Mouse (Mus musculus) liver, embryonic 16.5 days (tissue): ENCODE measurements around the gene Sphkap. TPM values are rescaled to one million over a fixed set of nuclear protein-coding genes. Genes with fewer than 3 reads are reported as not detected.

ENCODE experiments used
- ATAC-seq: fragments of 200-750 bp; cut with Nextera tagmentation; 2 replicates; pipeline ENCODE4 v1.8.0; 2017; ENCODE audit warnings: low read depth, mild to moderate bottlenecking, moderate number of reproducible peaks, moderate library complexity
- H3K27ac ChIP-seq: fragments of 300-500 bp; sonication (generic); 2 replicates; pipeline ENCODE4 v1.5.1; 2014; ENCODE audit warnings: mild to moderate bottlenecking, low read length
- H3K27me3 ChIP-seq: fragments of 300-500 bp; sonication (generic); 2 replicates; pipeline ENCODE4 v1.6.1; 2014; ENCODE audit warnings: low read depth, low read length, mixed read lengths; ENCODE audit not compliant: control insufficient read depth, insufficient read depth
- H3K36me3 ChIP-seq: fragments of 300-500 bp; sonication (generic); 2 replicates; pipeline ENCODE4 v1.6.1; 2014; ENCODE audit warnings: mild to moderate bottlenecking; ENCODE audit not compliant: control insufficient read depth, insufficient read depth
- H3K4me1 ChIP-seq: fragments of 300-500 bp; sonication (generic); 2 replicates; pipeline ENCODE4 v1.6.1; 2014; ENCODE audit warnings: low read depth, low read length, mixed read lengths; ENCODE audit not compliant: control insufficient read depth
- H3K4me2 ChIP-seq: fragments of 300-500 bp; sonication (generic); 2 replicates; pipeline ENCODE4 v1.6.1; 2014; ENCODE audit warnings: low read depth, low read length, mixed read lengths
- H3K4me3 ChIP-seq: fragments of 300-500 bp; sonication (generic); 2 replicates; pipeline ENCODE4 v1.5.1; 2014; ENCODE audit warnings: low read depth, mild to moderate bottlenecking, low read length
- H3K9ac ChIP-seq: fragments of 300-500 bp; sonication (generic); 2 replicates; pipeline ENCODE4 v1.6.1; 2014; ENCODE audit warnings: low read depth, low read length
- H3K9me3 ChIP-seq: fragments of 300-500 bp; sonication (generic); replicated peaks from 2 replicates; pipeline ENCODE4 v1.6.1; 2016; ENCODE audit warnings: low read length; ENCODE audit not compliant: control insufficient read depth
- WGBS: fragments of 180-500 bp; shearing (Covaris S2); extraction: QIAGEN DNeasy Blood & Tissue Kit; methylation state at CpG from one replicate; pipeline ENCODE4 v1.1.7; 2014; ENCODE audit not compliant: insufficient replicate concordance; 5-methylcytosine and 5-hydroxymethylcytosine counted together
- polyA plus RNA-seq: library from polyadenylated mRNA; unstranded; fragments of >200 nt; fragmentation: Nextera tagmentation; extraction: Ambion mirVana; gene quantifications from 2 replicates; pipeline ENCODE4 v1.2.1, GENCODE M21; 2015

The Sphkap gene
- polyA plus RNA-seq, 1 experiment from 2014 or later, result 0.02 TPM

DNA sequence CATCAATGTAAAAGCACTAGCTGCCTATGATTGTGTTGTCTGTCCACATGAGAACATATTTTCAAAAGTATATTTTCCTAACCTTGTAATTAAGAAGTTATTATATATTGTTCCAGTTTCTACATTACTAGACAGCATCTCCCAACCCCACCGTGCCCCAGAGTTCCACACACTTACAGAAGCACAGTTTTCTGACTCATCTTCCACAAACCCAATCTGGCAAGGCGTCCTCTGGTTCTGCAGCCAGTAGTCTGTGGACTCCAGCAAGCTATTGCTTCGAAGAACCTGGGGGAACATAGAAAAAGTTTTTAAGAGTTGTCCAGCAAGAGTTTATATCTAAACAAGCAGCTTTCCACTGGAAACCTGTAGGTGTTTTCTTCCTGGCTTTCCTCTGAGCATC is 68.6 kb downstream of the Sphkap start:
- WGBS, result 48% methylated on average over 3 of the region's 3 CpGs
- H3K27me3 ChIP-seq, result no peaks in the 10 kb centered on the region
- ATAC-seq, result no peak
- no peak overlapping the region for H3K27ac ChIP-seq
- no peaks in the 10 kb centered on the region for H3K4me1 ChIP-seq
- H3K9me3 ChIP-seq, result no peaks in the 10 kb centered on the region
- H3K36me3 ChIP-seq, result no peaks in the 10 kb centered on the region
- H3K9ac ChIP-seq, result no peak overlapping the region
- H3K4me3 ChIP-seq, result no peak overlapping the region
- no peak overlapping the region for H3K4me2 ChIP-seq

GRCm38 (mm10) chr1:83316917-83317316 is 91.1 kb downstream of the Sphkap start:
- Histone ChIP-seq H3K9me3 (no peaks in the 10 kb centered on the region), H3K27ac (no peak overlapping the region), H3K27me3 (no peaks in the 10 kb centered on the region), H3K4me3 (no peak overlapping the region), H3K9ac (no peak overlapping the region), H3K4me2 (no peak overlapping the region), H3K4me1 (no peaks in the 10 kb centered on the region), H3K36me3 (no peaks in the 10 kb centered on the region)
- ATAC-seq, result no peak
- 42% methylated on average over 4 of the region's 4 CpGs for WGBS

GRCm38 (mm10) chr1:83315146-83315545 is 92.9 kb downstream of the Sphkap start:
- no peaks in the 10 kb centered on the region for H3K36me3 ChIP-seq
- WGBS, result 55% methylated on average over 9 of the region's 9 CpGs
- no peak overlapping the region for H3K27ac ChIP-seq
- no peak overlapping the region for H3K4me2 ChIP-seq
- H3K9ac ChIP-seq, result no peak overlapping the region
- ATAC-seq, result no peak
- no peak overlapping the region for H3K4me3 ChIP-seq
- no peaks in the 10 kb centered on the region for H3K9me3 ChIP-seq
- H3K4me1 ChIP-seq, result no peaks in the 10 kb centered on the region
- no peaks in the 10 kb centered on the region for H3K27me3 ChIP-seq

- Histone ChIP-seq H3K27me3 (no peaks in the 10 kb centered on the region), H3K9ac (no peak overlapping the region), H3K36me3 (no peaks in the 10 kb centered on the region), H3K4me2 (no peak overlapping the region), H3K9me3 (no peaks in the 10 kb centered on the region), H3K4me3 (no peak overlapping the region), H3K4me1 (no peaks in the 10 kb centered on the region), H3K27ac (no peak overlapping the region)
- ATAC-seq, result no peak
- 60% methylated on average over 6 of the region's 6 CpGs for WGBS
Measured at GRCm38 (mm10) chr1:83311607-83312295, 96.2 kb downstream of the Sphkap start.

- Histone ChIP-seq H3K36me3 (no peaks in the 10 kb centered on the region), H3K4me1 (no peaks in the 10 kb centered on the region), H3K9ac (no peak overlapping the region), H3K4me3 (no peak overlapping the region), H3K27ac (no peak overlapping the region), H3K9me3 (no peaks in the 10 kb centered on the region), H3K4me2 (no peak overlapping the region), H3K27me3 (no peaks in the 10 kb centered on the region)
- no peak for ATAC-seq
- WGBS, result 58% methylated on average over 6 of the region's 6 CpGs
Measured at GRCm38 (mm10) chr1:83297137-83298076, 110.6 kb downstream of the Sphkap start.

DNA sequence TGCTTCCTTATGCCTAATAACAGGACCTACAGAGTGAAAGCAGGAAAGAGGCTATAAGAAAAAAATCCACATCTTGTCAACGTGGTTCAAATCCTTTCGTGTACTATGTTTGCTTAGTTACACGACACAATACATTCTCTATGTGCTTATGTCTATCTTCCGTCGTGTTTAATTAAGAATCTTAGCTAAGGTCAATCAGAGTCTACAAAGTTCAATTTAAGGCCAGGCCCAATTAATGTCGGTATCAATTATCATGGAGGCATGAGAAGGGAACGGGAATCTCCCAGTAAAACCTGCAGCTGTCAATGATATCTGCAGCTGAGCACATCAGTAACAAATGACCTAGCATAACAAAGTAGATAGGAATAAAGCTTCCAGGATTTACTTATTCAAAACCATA is 122.1 kb downstream of the Sphkap start:
- no peak overlapping the region for H3K4me2 ChIP-seq
- no peaks in the 10 kb centered on the region for H3K27me3 ChIP-seq
- no peaks in the 10 kb centered on the region for H3K4me1 ChIP-seq
- 66% methylated on average over 7 of the region's 7 CpGs for WGBS
- no peaks in the 10 kb centered on the region for H3K36me3 ChIP-seq
- H3K4me3 ChIP-seq, result no peak overlapping the region
- ATAC-seq, result no peak
- H3K9ac ChIP-seq, result no peak overlapping the region
- H3K27ac ChIP-seq, result no peak overlapping the region
- no peaks in the 10 kb centered on the region for H3K9me3 ChIP-seq

DNA sequence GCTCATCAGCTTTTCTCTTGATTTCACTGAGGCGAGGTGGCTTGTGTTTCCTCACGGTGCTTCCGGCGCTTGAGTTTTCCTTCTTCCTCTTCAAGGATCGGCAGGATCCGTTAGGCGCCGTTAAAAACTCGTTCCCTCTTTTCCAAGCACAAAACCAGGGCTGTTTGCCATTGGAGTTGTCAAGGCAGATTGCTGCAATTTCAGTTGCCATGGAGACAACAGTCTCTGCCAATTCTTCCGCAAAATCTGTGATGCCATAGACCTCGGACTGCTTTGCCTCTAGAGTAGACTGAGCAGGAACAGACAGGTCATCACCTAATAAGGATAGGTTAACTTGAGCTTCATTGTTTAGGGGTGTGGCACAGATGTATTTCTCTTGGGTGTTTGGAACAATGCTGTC is 131.0 kb downstream of the Sphkap start:
- no peak for ATAC-seq
- Histone ChIP-seq H3K9me3 (peaks cover 5% of the 10 kb centered on the region; the same call in 1 of the 2 replicates), H3K27ac (no peak overlapping the region), H3K4me2 (no peak overlapping the region), H3K9ac (no peak overlapping the region), H3K36me3 (no peaks in the 10 kb centered on the region), H3K4me1 (no peaks in the 10 kb centered on the region), H3K27me3 (no peaks in the 10 kb centered on the region), H3K4me3 (no peak overlapping the region)
- WGBS, result 72% methylated on average over 11 of the region's 11 CpGs

DNA sequence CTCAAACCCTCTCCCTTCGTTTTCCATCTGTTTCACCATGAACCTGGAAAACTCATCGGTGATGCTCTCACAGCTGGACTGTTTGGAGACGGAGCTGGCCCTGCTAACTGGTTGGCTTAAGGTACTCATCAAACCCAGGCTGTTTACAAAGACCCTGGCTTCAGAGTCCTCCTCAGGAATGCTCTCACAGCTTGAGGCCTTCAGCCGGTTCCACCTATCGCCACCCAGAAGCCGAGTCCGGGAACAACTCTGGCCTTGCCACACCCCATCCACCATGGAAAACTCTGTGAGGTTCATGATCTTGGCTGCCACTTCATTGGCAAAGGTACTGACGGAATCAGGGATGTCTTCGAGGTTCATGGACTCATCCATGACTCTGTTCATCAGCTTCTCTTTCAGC is 131.4 kb downstream of the Sphkap start:
- H3K4me1 ChIP-seq, result no peaks in the 10 kb centered on the region
- no peak overlapping the region for H3K4me3 ChIP-seq
- H3K4me2 ChIP-seq, result no peak overlapping the region
- H3K27me3 ChIP-seq, result no peaks in the 10 kb centered on the region
- ATAC-seq, result no peak
- H3K27ac ChIP-seq, result no peak overlapping the region
- H3K9ac ChIP-seq, result no peak overlapping the region
- peaks cover 5% of the 10 kb centered on the region; the same call in 1 of the 2 replicates for H3K9me3 ChIP-seq
- no peaks in the 10 kb centered on the region for H3K36me3 ChIP-seq
- WGBS, result 67% methylated on average over 9 of the region's 9 CpGs

- Histone ChIP-seq H3K27me3 (no peaks in the 10 kb centered on the region), H3K4me2 (no peak overlapping the region), H3K9ac (no peak overlapping the region), H3K27ac (no peak overlapping the region), H3K4me1 (no peaks in the 10 kb centered on the region), H3K36me3 (no peaks in the 10 kb centered on the region), H3K9me3 (no peaks in the 10 kb centered on the region), H3K4me3 (no peak overlapping the region)
- 54% methylated on average over 1 of the region's 1 CpGs for WGBS
- ATAC-seq, result no peak
Measured at GRCm38 (mm10) chr1:83251746-83252145, 156.3 kb downstream of the Sphkap start.
